Mouse (Mus musculus): ENCODE data around the gene Zfp764. TPM values are rescaled to one million over a fixed set of nuclear protein-coding genes. Genes with fewer than 3 reads are reported as not detected.
"Not testable (repeated sequence)": the region's sequence is repeated elsewhere in the genome, so short reads cannot be mapped to it uniquely, and the experiment has no call there.

The Zfp764 gene
- polyA plus RNA-seq, 1 experiment from 2014 or later: 9.3 TPM

GRCm38 (mm10) chr7:127425911-127426310 lies 19.3 kb upstream of the Zfp764 start:
- no peak overlapping the region for H3K27ac ChIP-seq (ENCODE audit: low read length)
- H3K4me1 ChIP-seq (replicated peaks; ENCODE audit: control insufficient read depth, insufficient read depth, low read length): peaks cover 8% of the 10 kb centered on the region
- H3K36me3 ChIP-seq (ENCODE audit: control insufficient read depth, insufficient read depth, low read length): no peaks in the 10 kb centered on the region
- no peaks in the 10 kb centered on the region for H3K9me3 ChIP-seq (ENCODE audit: control insufficient read depth, low read length)
- H3K4me3 ChIP-seq (ENCODE audit: low read length): no peak overlapping the region
- H3K4me2 ChIP-seq (ENCODE audit: low read depth, low read length): no peak overlapping the region
- ATAC-seq (ENCODE audit: low read depth): no peak
- no peak overlapping the region for H3K9ac ChIP-seq (ENCODE audit: low read length)
- peaks cover 6% of the 10 kb centered on the region; the same call in 1 of the 2 replicates for H3K27me3 ChIP-seq (ENCODE audit: control insufficient read depth, insufficient read depth, low read depth, low read length)
- WGBS: 78% methylated on average over 2 of the region's 2 CpGs

- Histone ChIP-seq H3K27ac (ENCODE audit: low read length) (no peak overlapping the region), H3K9ac (ENCODE audit: low read length) (no peak overlapping the region), H3K27me3 (ENCODE audit: control insufficient read depth, insufficient read depth, low read depth, low read length) (peaks cover 6% of the 10 kb centered on the region; the same call in 1 of the 2 replicates), H3K9me3 (ENCODE audit: control insufficient read depth, low read length) (no peaks in the 10 kb centered on the region), H3K4me2 (ENCODE audit: low read depth, low read length) (no peak overlapping the region), H3K36me3 (ENCODE audit: control insufficient read depth, insufficient read depth, low read length) (no peaks in the 10 kb centered on the region), H3K4me1 (replicated peaks; ENCODE audit: control insufficient read depth, insufficient read depth, low read length) (peaks cover 8% of the 10 kb centered on the region), H3K4me3 (ENCODE audit: low read length) (no peak overlapping the region)
- no peak for ATAC-seq (ENCODE audit: low read depth)
- WGBS: 77% methylated on average over 3 of the region's 3 CpGs
Observed at GRCm38 (mm10) chr7:127425291-127425690, 18.7 kb upstream of the Zfp764 start.

GRCm38 (mm10) chr7:127422247-127422646 lies 15.6 kb upstream of the Zfp764 start:
- Histone ChIP-seq H3K36me3 (ENCODE audit: control insufficient read depth, insufficient read depth, low read length) (peaks cover 3% of the 10 kb centered on the region; the same call in 1 of the 2 replicates), H3K4me2 (ENCODE audit: low read depth, low read length) (peak overlapping the region; percentile 97), H3K4me1 (replicated peaks; ENCODE audit: control insufficient read depth, insufficient read depth, low read length) (peaks cover 8% of the 10 kb centered on the region), H3K27me3 (ENCODE audit: control insufficient read depth, insufficient read depth, low read depth, low read length) (peaks cover 6% of the 10 kb centered on the region; the same call in 1 of the 2 replicates), H3K9me3 (ENCODE audit: control insufficient read depth, low read length) (no peaks in the 10 kb centered on the region), H3K27ac (ENCODE audit: low read length) (no peak overlapping the region), H3K9ac (ENCODE audit: low read length) (peak overlapping the region; percentile 89), H3K4me3 (ENCODE audit: low read length) (peak overlapping the region; percentile 82)
- peak; percentile 27; the same call in 1 of the 2 replicates for ATAC-seq (ENCODE audit: low read depth)
- under 1% methylated on average over 15 of the region's 15 CpGs for WGBS

GRCm38 (mm10) chr7:127421388-127422191 lies 15.0 kb upstream of the Zfp764 start, which contains the start of gene Zfp688:
Gene Zfp688, minus strand, starts transcription at chr7:127422068.
- WGBS: under 1% methylated on average over 48 of the region's 48 CpGs
- H3K36me3 ChIP-seq (ENCODE audit: control insufficient read depth, insufficient read depth, low read length): peaks cover 3% of the 10 kb centered on the region; the same call in 1 of the 2 replicates
- no peaks in the 10 kb centered on the region for H3K9me3 ChIP-seq (ENCODE audit: control insufficient read depth, low read length)
- peak within 1 kb of the TSS; percentile 89 for H3K9ac ChIP-seq (ENCODE audit: low read length)
- H3K27me3 ChIP-seq (ENCODE audit: control insufficient read depth, insufficient read depth, low read depth, low read length): peaks cover 6% of the 10 kb centered on the region; the same call in 1 of the 2 replicates
- 0 out of 2 replicates have a peak within 1 kb of the TSS, but pooled peaks have one; percentile 23 for H3K27ac ChIP-seq (ENCODE audit: low read length)
- H3K4me1 ChIP-seq (replicated peaks; ENCODE audit: control insufficient read depth, insufficient read depth, low read length): peaks cover 8% of the 10 kb centered on the region
- H3K4me2 ChIP-seq (ENCODE audit: low read depth, low read length): peak within 1 kb of the TSS; percentile 97
- peak; percentile 98 for ATAC-seq (ENCODE audit: low read depth)
- peak within 1 kb of the TSS; percentile 82 for H3K4me3 ChIP-seq (ENCODE audit: low read length)

GRCm38 (mm10) chr7:127411418-127411817 lies 4.8 kb upstream of the Zfp764 start:
- no peak for ATAC-seq (ENCODE audit: low read depth)

GRCm38 (mm10) chr7:127404101-127404500 lies 2.5 kb downstream of the Zfp764 start:
- H3K4me3 ChIP-seq (ENCODE audit: low read length); H3K9me3 ChIP-seq (ENCODE audit: control insufficient read depth, low read length); H3K36me3 ChIP-seq (ENCODE audit: control insufficient read depth, insufficient read depth, low read length); H3K27ac ChIP-seq (ENCODE audit: low read length); H3K4me2 ChIP-seq (ENCODE audit: low read depth, low read length); H3K4me1 ChIP-seq (replicated peaks; ENCODE audit: control insufficient read depth, insufficient read depth, low read length); H3K27me3 ChIP-seq (ENCODE audit: control insufficient read depth, insufficient read depth, low read depth, low read length); ATAC-seq (ENCODE audit: low read depth); H3K9ac ChIP-seq (ENCODE audit: low read length): not testable (repeated sequence)
- WGBS: 94% methylated on average over 6 of the region's 6 CpGs

More at GRCm38 (mm10) chr7:127411418-127411817, 4.8 kb upstream of the Zfp764 start:
- no peak overlapping the region for H3K9ac ChIP-seq (ENCODE audit: low read length)
- H3K27ac ChIP-seq (ENCODE audit: low read length): no peak overlapping the region
- H3K4me3 ChIP-seq (ENCODE audit: low read length): no peak overlapping the region
- no peak overlapping the region for H3K4me2 ChIP-seq (ENCODE audit: low read depth, low read length)
- H3K9me3 ChIP-seq (ENCODE audit: control insufficient read depth, low read length): no peaks in the 10 kb centered on the region
- no peaks in the 10 kb centered on the region for H3K36me3 ChIP-seq (ENCODE audit: control insufficient read depth, insufficient read depth, low read length)
- no peaks in the 10 kb centered on the region for H3K27me3 ChIP-seq (ENCODE audit: control insufficient read depth, insufficient read depth, low read depth, low read length)
- WGBS: 47% methylated on average over 2 of the region's 2 CpGs
- H3K4me1 ChIP-seq (replicated peaks; ENCODE audit: control insufficient read depth, insufficient read depth, low read length): no peaks in the 10 kb centered on the region

- no peaks in the 10 kb centered on the region for H3K27me3 ChIP-seq (ENCODE audit: control insufficient read depth, insufficient read depth, low read depth, low read length)
- peaks cover 3% of the 10 kb centered on the region; the same call in 1 of the 2 replicates for H3K36me3 ChIP-seq (ENCODE audit: control insufficient read depth, insufficient read depth, low read length)
- H3K4me3 ChIP-seq (ENCODE audit: low read length): no peak overlapping the region
- 0 out of 2 replicates have a peak, but pooled peaks cover 2% of the 10 kb centered on the region for H3K4me1 ChIP-seq (replicated peaks; ENCODE audit: control insufficient read depth, insufficient read depth, low read length)
- 54% methylated on average over 2 of the region's 2 CpGs for WGBS
- no peak overlapping the region for H3K27ac ChIP-seq (ENCODE audit: low read length)
- no peak overlapping the region for H3K9ac ChIP-seq (ENCODE audit: low read length)
- no peak overlapping the region for H3K4me2 ChIP-seq (ENCODE audit: low read depth, low read length)
- H3K9me3 ChIP-seq (ENCODE audit: control insufficient read depth, low read length): no peaks in the 10 kb centered on the region
- ATAC-seq (ENCODE audit: low read depth): no peak
Observed at GRCm38 (mm10) chr7:127402980-127403379, 3.6 kb downstream of the Zfp764 start.

GRCm38 (mm10) chr7:127400355-127400754 lies 6.3 kb downstream of the Zfp764 start:
- no peaks in the 10 kb centered on the region for H3K4me1 ChIP-seq (replicated peaks; ENCODE audit: control insufficient read depth, insufficient read depth, low read length)
- H3K27me3 ChIP-seq (ENCODE audit: control insufficient read depth, insufficient read depth, low read depth, low read length): no peaks in the 10 kb centered on the region; the same call in 1 of the 2 replicates
- peaks cover 3% of the 10 kb centered on the region; the same call in 1 of the 2 replicates for H3K36me3 ChIP-seq (ENCODE audit: control insufficient read depth, insufficient read depth, low read length)
- no peak overlapping the region for H3K4me3 ChIP-seq (ENCODE audit: low read length)
- no peak overlapping the region for H3K4me2 ChIP-seq (ENCODE audit: low read depth, low read length)
- ATAC-seq (ENCODE audit: low read depth): no peak
- H3K27ac ChIP-seq (ENCODE audit: low read length): no peak overlapping the region
- no peak overlapping the region for H3K9ac ChIP-seq (ENCODE audit: low read length)
- H3K9me3 ChIP-seq (ENCODE audit: control insufficient read depth, low read length): no peaks in the 10 kb centered on the region
- WGBS: 55% methylated on average over 3 of the region's 3 CpGs

GRCm38 (mm10) chr7:127393944-127394333 lies 12.7 kb downstream of the Zfp764 start:
- WGBS: 10% methylated on average over 7 of the region's 7 CpGs

More at GRCm38 (mm10) chr7:127393944-127394333, 12.7 kb downstream of the Zfp764 start:
- Histone ChIP-seq H3K27me3 (ENCODE audit: control insufficient read depth, insufficient read depth, low read depth, low read length) (no peaks in the 10 kb centered on the region; the same call in 1 of the 2 replicates), H3K27ac (ENCODE audit: low read length) (peak overlapping the region; percentile 14), H3K9me3 (ENCODE audit: control insufficient read depth, low read length) (no peaks in the 10 kb centered on the region), H3K4me2 (ENCODE audit: low read depth, low read length) (peak overlapping the region; percentile 76), H3K9ac (ENCODE audit: low read length) (peak overlapping the region; percentile 64), H3K4me3 (ENCODE audit: low read length) (peak overlapping the region; percentile 66), H3K36me3 (ENCODE audit: control insufficient read depth, insufficient read depth, low read length) (peaks cover 7% of the 10 kb centered on the region), H3K4me1 (replicated peaks; ENCODE audit: control insufficient read depth, insufficient read depth, low read length) (peaks cover 8% of the 10 kb centered on the region)
- no peak for ATAC-seq (ENCODE audit: low read depth)
